Mouse (Mus musculus): ENCODE measurements around the gene Atf3.

- TF ChIP-seq CTCF (IDR thresholded peaks at IDR 0.05; ENCODE audit: low read depth, low read length), result no peak
- TF ChIP-seq POLR2A (IDR thresholded peaks at IDR 0.05; ENCODE audit: extremely low read depth, insufficient read depth, low read length), result no peak
Measured at GRCm38 (mm10) chr1:191230355-191230931, 12.6 kb upstream of the Atf3 start.
